Mouse (Mus musculus): ENCODE data around the gene Serhl. TPM values are rescaled to one million over a fixed set of nuclear protein-coding genes. Genes with fewer than 3 reads are reported as not detected.
"Not testable (repeated sequence)": the region's sequence is repeated elsewhere in the genome, so short reads cannot be mapped to it uniquely, and the experiment has no call there.

Serhl gene
- polyA plus RNA-seq, 1 experiment from 2014 or later = 58.9 TPM

GRCm38 (mm10) chr15:83126582-83126981 lies 37.3 kb downstream of the Serhl start:
- Histone ChIP-seq H3K4me2 (no peak overlapping the region), H3K9ac (no peak overlapping the region), H3K9me3 (replicated peaks) (no peaks in the 10 kb centered on the region), H3K36me3 (peaks cover 65% of the 10 kb centered on the region), H3K27ac (ENCODE audit: poor library complexity, severe bottlenecking) (no peak overlapping the region), H3K4me1 (replicated peaks) (peaks cover 3% of the 10 kb centered on the region), H3K27me3 (replicated peaks) (no peaks in the 10 kb centered on the region), H3K4me3 (no peak overlapping the region)
- WGBS = 91% methylated on average over 9 of the region's 9 CpGs
- no peak for ATAC-seq (ENCODE audit: insufficient number of reproducible peaks, low FRiP score)

DNA sequence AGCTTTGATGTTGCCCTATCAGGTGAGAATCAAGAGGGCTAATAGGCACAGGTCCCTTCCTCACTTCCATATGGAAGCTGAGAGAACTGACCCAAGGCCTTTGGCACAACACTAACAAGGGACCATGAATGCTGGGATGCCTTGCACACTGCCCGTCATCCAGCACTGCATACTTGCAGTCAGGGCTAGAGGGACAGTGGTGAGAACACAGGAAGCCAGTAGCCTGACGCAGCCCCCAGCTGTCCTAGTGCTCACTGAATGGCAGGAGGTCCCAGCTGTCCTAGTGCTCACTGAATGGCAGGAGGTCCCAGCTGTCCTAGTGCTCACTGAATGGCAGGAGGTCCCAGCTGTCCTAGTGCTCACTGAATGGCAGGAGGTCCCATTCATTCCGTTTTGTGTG lies 37.7 kb downstream of the Serhl start:
- not testable (repeated sequence) for H3K27ac ChIP-seq (ENCODE audit: poor library complexity, severe bottlenecking); H3K27me3 ChIP-seq (replicated peaks); H3K4me2 ChIP-seq; H3K9me3 ChIP-seq (replicated peaks); H3K9ac ChIP-seq; H3K4me1 ChIP-seq (replicated peaks); ATAC-seq (ENCODE audit: insufficient number of reproducible peaks, low FRiP score); H3K4me3 ChIP-seq
- 90% methylated on average over 3 of the region's 3 CpGs for WGBS
- peaks cover 69% of the 10 kb centered on the region for H3K36me3 ChIP-seq

GRCm38 (mm10) chr15:83129530-83130231 lies 40.4 kb downstream of the Serhl start:
- WGBS = 90% methylated on average over 7 of the region's 7 CpGs
- no peaks in the 10 kb centered on the region for H3K9me3 ChIP-seq (replicated peaks)

DNA sequence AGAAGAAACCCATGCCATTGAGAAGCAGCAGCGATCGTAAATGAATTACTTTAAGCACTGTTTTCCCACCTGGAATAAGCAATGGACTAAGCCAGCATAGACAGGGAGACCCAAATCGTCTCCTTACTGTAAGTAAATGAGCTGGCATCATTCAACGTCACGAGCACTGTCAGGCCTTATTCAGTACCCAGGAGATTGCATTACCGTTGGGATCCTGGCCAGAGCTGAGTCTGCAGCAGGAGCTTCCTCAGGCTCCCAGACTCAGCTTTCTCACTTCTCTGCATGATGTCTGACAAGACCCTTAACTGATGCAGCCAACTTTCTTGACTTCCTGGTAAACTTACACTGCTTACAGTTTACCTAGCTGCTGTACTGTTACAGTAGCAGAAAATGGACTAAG lies 45.4 kb downstream of the Serhl start:
- H3K4me3 ChIP-seq = no peak overlapping the region
- no peaks in the 10 kb centered on the region for H3K9me3 ChIP-seq (replicated peaks)
- H3K4me1 ChIP-seq (replicated peaks) = no peaks in the 10 kb centered on the region
- no peak overlapping the region for H3K4me2 ChIP-seq
- H3K27me3 ChIP-seq (replicated peaks) = no peaks in the 10 kb centered on the region
- no peak overlapping the region for H3K9ac ChIP-seq
- peaks cover 91% of the 10 kb centered on the region for H3K36me3 ChIP-seq
- ATAC-seq (ENCODE audit: insufficient number of reproducible peaks, low FRiP score) = no peak
- H3K27ac ChIP-seq (ENCODE audit: poor library complexity, severe bottlenecking) = no peak overlapping the region
- WGBS = 91% methylated on average over 6 of the region's 6 CpGs

More at GRCm38 (mm10) chr15:83129530-83130231, 40.4 kb downstream of the Serhl start:
- H3K9ac ChIP-seq = no peak overlapping the region
- H3K27me3 ChIP-seq (replicated peaks) = no peaks in the 10 kb centered on the region
- H3K4me3 ChIP-seq = no peak overlapping the region
- ATAC-seq (ENCODE audit: insufficient number of reproducible peaks, low FRiP score) = no peak
- no peak overlapping the region for H3K4me2 ChIP-seq
- H3K36me3 ChIP-seq = peaks cover 96% of the 10 kb centered on the region
- no peaks in the 10 kb centered on the region for H3K4me1 ChIP-seq (replicated peaks)
- no peak overlapping the region for H3K27ac ChIP-seq (ENCODE audit: poor library complexity, severe bottlenecking)

DNA sequence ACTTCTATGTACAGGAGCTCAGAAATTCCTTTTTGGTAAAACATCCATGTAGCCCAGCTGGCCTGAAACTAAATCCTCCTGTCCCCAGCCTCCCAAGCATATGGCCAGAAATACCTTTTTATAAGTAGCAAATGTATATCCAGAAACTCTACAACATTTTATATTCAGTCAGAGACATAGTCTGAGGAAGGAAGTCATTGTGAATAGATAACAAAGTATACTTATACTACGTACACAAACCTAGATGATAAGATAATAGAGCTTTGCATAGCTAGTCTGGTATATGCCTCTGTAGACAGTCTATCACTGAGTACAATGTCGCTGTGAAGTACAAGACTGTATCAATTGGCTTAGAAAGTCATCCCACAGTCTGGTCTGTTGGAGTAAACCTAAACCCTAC lies 46.3 kb downstream of the Serhl start:
- whole genome bisulfite sequencing = 60% methylated on average over 2 of the region's 2 CpGs
- Histone ChIP-seq H3K27me3 (replicated peaks) (no peaks in the 10 kb centered on the region), H3K9ac (no peak overlapping the region), H3K27ac (ENCODE audit: poor library complexity, severe bottlenecking) (no peak overlapping the region), H3K4me3 (no peak overlapping the region), H3K36me3 (peaks cover 81% of the 10 kb centered on the region), H3K4me1 (replicated peaks) (peaks cover 5% of the 10 kb centered on the region; the same call in 1 of the 2 replicates), H3K9me3 (replicated peaks) (no peaks in the 10 kb centered on the region), H3K4me2 (no peak overlapping the region)
- ATAC-seq (ENCODE audit: insufficient number of reproducible peaks, low FRiP score) = no peak

- peaks cover 38% of the 10 kb centered on the region for H3K36me3 ChIP-seq
- H3K9me3 ChIP-seq (replicated peaks) = no peaks in the 10 kb centered on the region
- H3K4me3 ChIP-seq = no peak overlapping the region
- H3K4me2 ChIP-seq = no peak overlapping the region
- ATAC-seq (ENCODE audit: insufficient number of reproducible peaks, low FRiP score) = no peak
- H3K27ac ChIP-seq (ENCODE audit: poor library complexity, severe bottlenecking) = no peak overlapping the region
- H3K9ac ChIP-seq = peak overlapping the region; percentile 4; the same call in 1 of the 2 replicates
- peaks cover 30% of the 10 kb centered on the region for H3K4me1 ChIP-seq (replicated peaks)
- H3K27me3 ChIP-seq (replicated peaks) = no peaks in the 10 kb centered on the region
- 62% methylated on average over 5 of the region's 5 CpGs for WGBS
Observed at GRCm38 (mm10) chr15:83142861-83143260, 53.6 kb downstream of the Serhl start.

DNA sequence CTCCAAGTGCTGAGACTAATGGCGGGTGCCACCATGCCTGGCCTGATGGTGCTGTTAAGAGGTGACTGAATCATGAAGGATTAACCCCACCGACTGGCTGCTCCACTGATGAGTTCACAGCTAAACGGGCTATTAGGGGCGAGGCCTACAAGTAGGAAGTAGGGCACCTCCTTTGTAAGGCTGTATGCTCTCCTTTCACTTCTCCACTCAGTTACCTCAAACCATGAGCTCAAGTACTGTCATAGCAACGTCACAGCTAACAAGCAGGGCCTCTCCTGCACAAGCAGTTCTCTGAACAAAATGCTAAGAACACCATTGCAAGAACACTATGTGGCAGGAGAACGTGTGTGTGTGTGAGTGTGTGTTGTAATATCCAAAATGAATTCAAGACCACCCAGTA lies 56.2 kb downstream of the Serhl start:
- ATAC-seq (ENCODE audit: insufficient number of reproducible peaks, low FRiP score) = no peak
- Histone ChIP-seq H3K4me3 (no peak overlapping the region), H3K9ac (no peak overlapping the region), H3K27ac (ENCODE audit: poor library complexity, severe bottlenecking) (no peak overlapping the region), H3K36me3 (peaks cover 25% of the 10 kb centered on the region), H3K4me1 (replicated peaks) (peaks cover 31% of the 10 kb centered on the region), H3K4me2 (no peak overlapping the region), H3K27me3 (replicated peaks) (no peaks in the 10 kb centered on the region), H3K9me3 (replicated peaks) (no peaks in the 10 kb centered on the region)
- WGBS = 85% methylated on average over 6 of the region's 6 CpGs

DNA sequence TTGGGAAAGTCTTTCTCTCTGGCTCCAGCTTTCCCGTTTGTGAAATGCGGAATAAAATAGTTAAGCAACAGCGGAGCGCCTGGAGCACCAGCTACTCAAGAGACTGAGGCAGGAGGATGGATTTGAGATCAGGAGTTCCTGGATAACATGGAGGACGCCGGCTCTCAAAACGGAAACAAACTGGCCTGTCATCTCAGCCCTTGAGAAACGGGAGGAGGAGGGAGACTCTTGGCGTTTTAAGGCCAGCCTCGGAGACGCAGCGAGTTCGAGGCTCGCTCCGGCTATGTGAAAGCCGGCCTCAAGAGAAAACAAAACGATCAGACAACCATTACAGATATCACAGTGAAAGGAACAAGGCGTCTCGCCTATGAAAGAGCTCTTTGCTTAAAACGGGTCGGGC lies 59.1 kb downstream of the Serhl start:
- Histone ChIP-seq H3K4me3 (peak overlapping the region; percentile 65), H3K27ac (ENCODE audit: poor library complexity, severe bottlenecking) (peak overlapping the region; percentile 94), H3K27me3 (replicated peaks) (no peaks in the 10 kb centered on the region), H3K4me2 (peak overlapping the region; percentile 93), H3K9ac (peak overlapping the region; percentile 85), H3K36me3 (peaks cover 29% of the 10 kb centered on the region), H3K9me3 (replicated peaks) (no peaks in the 10 kb centered on the region), H3K4me1 (replicated peaks) (peaks cover 10% of the 10 kb centered on the region)
- 3% methylated on average over 21 of the region's 21 CpGs for WGBS
- ATAC-seq (ENCODE audit: insufficient number of reproducible peaks, low FRiP score) = no peak

DNA sequence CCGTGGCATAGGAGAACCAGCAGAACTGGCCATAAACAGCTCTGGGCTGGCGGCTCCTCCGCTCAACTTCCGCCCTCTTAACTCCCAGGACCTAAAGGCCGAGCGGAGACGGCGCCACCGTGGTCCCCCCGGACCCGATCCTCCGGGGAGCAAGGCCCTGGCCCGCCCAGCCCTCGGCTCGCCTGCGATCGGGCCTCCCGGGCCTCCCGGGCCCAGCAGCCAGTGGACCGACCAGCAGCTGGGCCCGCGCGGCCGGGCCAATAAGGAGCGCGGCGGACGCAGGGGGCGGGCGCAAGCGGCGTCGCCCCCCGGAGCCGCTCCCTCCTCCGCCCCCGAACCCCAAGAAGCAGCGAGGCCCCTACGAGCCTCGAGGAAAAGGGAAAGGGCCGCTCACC lies 59.5 kb downstream of the Serhl start:
- peak; percentile 90 for ATAC-seq (ENCODE audit: insufficient number of reproducible peaks, low FRiP score)
- Histone ChIP-seq H3K4me2 (peak overlapping the region; percentile 93), H3K9me3 (replicated peaks) (no peaks in the 10 kb centered on the region), H3K9ac (peak overlapping the region; percentile 85), H3K4me1 (replicated peaks) (peaks cover 8% of the 10 kb centered on the region), H3K36me3 (peaks cover 31% of the 10 kb centered on the region), H3K4me3 (peak overlapping the region; percentile 65), H3K27ac (ENCODE audit: poor library complexity, severe bottlenecking) (peak overlapping the region; percentile 94), H3K27me3 (replicated peaks) (no peaks in the 10 kb centered on the region)
- under 1% methylated on average over 36 of the region's 41 CpGs for WGBS

GRCm38 (mm10) chr15:83149196-83150072 lies 60.1 kb downstream of the Serhl start, which contains the start of gene Poldip3:
Gene Poldip3 (minus strand): TSS chr15:83149384.
- ATAC-seq (ENCODE audit: insufficient number of reproducible peaks, low FRiP score) = peak; percentile 95
- no peaks in the 10 kb centered on the region for H3K27me3 ChIP-seq (replicated peaks)
- H3K4me2 ChIP-seq = peak within 1 kb of the TSS; percentile 93
- no peaks in the 10 kb centered on the region for H3K9me3 ChIP-seq (replicated peaks)
- H3K27ac ChIP-seq (ENCODE audit: poor library complexity, severe bottlenecking) = peak within 1 kb of the TSS; percentile 94
- WGBS = under 1% methylated on average over 56 of the region's 56 CpGs
- H3K4me1 ChIP-seq (replicated peaks) = peaks cover 8% of the 10 kb centered on the region
- peak within 1 kb of the TSS; percentile 85 for H3K9ac ChIP-seq
- peak within 1 kb of the TSS; percentile 65 for H3K4me3 ChIP-seq
- H3K36me3 ChIP-seq = peaks cover 38% of the 10 kb centered on the region

GRCm38 (mm10) chr15:83150073-83150442 lies 60.8 kb downstream of the Serhl start:
- H3K9ac ChIP-seq = peak overlapping the region; percentile 70
- H3K27ac ChIP-seq (ENCODE audit: poor library complexity, severe bottlenecking) = peak overlapping the region; percentile 94
- 22% methylated on average over 3 of the region's 3 CpGs for WGBS
- H3K4me1 ChIP-seq (replicated peaks) = peaks cover 8% of the 10 kb centered on the region
- ATAC-seq (ENCODE audit: insufficient number of reproducible peaks, low FRiP score) = no peak
- peaks cover 38% of the 10 kb centered on the region for H3K36me3 ChIP-seq
- peak overlapping the region; percentile 65 for H3K4me3 ChIP-seq
- H3K27me3 ChIP-seq (replicated peaks) = no peaks in the 10 kb centered on the region
- H3K4me2 ChIP-seq = peak overlapping the region; percentile 93
- no peaks in the 10 kb centered on the region for H3K9me3 ChIP-seq (replicated peaks)
